Mouse (Mus musculus): ENCODE measurements around the gene Cldn3.

GRCm38 (mm10) chr5:134951053-134951884, 34.7 kb upstream of the Cldn3 start:
- TF ChIP-seq POLR2A (IDR thresholded peaks at IDR 0.05; ENCODE audit: borderline replicate concordance, low read depth, low read length): no peak
- TF ChIP-seq CTCF (IDR thresholded peaks at IDR 0.05; ENCODE audit: low read depth, low read length): no peak

Data from bone marrow macrophage, adult 2 months (primary cell).